Mouse (Mus musculus) urinary bladder, postnatal 36 days (tissue): Measurements from ENCODE around the gene Ankrd36.

Source experiments
- DNase-seq, 2 experiments: peaks; one replicate each; pipeline ENCODE4 v3.0.0; 2022; ENCODE audit warnings: low spot score in 2 of 2, mixed read lengths in 1 of 2

Ankrd36 gene

GRCm38 (mm10) chr11:5737137-5737536 is 167.7 kb downstream of the Ankrd36 start:
- no peak for DNase-seq
